Mouse (Mus musculus) megakaryocyte, adult 5-6 weeks (primary cell): Measurements from ENCODE around the gene Abca12. TPM values are rescaled to one million over a fixed set of nuclear protein-coding genes. Genes with fewer than 3 reads are reported as not detected.

Experiments
- ATAC-seq: 2 replicates; pipeline ENCODE4 v1.8.0; 2016; ENCODE audit warnings: mild to moderate bottlenecking, inconsistent platforms; ENCODE audit not compliant: poor library complexity, severe bottlenecking
- total RNA-seq, 2 experiments: library from RNA; stranded (forward) in 1 of 2; stranded (reverse) in 1 of 2; fragments of 153-499, 151-499 nt in 1 of 2; fragments of 221-1000, 200-1000 nt in 1 of 2; gene quantifications; 2 replicates each; pipeline versions ENCODE4 v1.2.3 to v1.2.4; 2015 to 2017

The Abca12 gene
- total RNA-seq, 2 experiments from 2014 or later = not detected

DNA sequence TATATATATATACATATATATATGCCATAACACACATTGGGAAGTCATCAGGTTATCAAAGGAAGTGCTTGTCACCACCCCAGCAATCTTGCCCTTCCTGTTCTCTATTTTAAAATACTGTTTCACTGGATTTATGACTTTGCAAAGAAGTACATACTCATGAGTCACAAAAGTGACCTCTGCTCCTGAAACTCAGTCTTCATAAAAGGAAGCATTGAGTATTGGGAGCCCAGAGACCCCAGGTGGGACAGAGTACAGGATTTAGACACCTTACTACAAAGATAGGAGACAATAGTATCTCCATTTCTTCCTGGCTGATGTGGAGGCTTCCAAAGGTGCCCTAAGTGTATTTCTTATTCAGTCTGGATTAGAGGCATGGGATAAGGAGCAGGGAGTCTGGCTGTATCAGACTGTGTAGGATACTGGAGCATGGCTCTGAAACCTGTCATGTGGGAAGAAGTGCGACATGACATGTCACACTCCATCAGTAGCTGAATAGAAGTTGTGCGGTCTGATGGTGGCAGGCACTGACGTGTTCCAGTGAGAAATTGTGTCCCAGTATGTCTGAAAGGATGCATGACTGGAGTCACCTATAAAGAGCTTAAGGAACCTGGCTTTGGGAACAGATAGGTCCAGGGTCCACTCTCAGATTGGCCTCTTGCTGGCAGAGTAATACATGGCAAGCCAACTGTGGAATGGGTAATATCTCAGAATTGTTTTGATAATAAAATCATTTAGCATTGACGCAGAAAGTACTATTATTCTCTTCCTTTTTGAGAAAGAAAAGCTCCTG, 76.0 kb downstream of the Abca12 start:
- ATAC-seq = no peak

DNA sequence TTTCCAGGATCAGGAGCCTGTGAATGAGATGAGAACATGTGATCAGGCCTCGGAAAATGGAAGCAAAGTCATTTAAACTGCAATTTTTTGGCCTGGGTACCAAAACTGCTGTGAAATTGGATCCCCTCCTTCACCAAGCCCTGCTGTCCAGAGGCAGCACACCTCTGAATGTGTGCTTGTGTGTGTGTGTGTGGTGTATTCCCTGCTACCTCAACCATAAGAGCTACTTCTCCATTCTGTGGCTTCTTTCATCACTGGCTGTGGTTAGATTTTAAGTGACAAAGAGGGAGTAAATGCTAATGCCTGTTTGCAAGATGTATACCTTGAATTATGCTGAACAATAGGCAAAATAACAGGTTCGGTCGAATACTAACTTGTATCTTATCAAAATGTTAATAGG, 84.4 kb downstream of the Abca12 start:
- ATAC-seq = no peak

DNA sequence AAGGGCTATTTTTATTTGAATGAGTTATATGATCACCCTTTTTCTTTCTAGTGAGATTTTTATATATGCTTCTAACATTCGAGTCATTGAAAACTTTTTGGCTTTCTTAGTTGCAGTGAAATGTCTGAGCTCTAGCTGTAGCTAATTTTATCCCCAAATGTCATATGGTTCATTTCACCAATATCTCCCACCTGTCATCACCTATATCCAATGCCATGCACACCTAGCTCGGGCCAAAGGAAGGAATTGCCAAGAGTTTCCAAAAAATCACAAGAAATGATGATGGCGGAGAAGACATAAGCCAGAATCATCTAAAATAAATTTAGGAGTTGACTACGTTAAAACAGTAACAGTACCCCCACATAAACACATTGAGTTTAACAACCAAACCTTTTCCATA, 102.5 kb downstream of the Abca12 start:
- ATAC-seq = no peak

GRCm38 (mm10) chr1:71310614-71311013, 104.1 kb downstream of the Abca12 start:
- no peak for ATAC-seq

DNA sequence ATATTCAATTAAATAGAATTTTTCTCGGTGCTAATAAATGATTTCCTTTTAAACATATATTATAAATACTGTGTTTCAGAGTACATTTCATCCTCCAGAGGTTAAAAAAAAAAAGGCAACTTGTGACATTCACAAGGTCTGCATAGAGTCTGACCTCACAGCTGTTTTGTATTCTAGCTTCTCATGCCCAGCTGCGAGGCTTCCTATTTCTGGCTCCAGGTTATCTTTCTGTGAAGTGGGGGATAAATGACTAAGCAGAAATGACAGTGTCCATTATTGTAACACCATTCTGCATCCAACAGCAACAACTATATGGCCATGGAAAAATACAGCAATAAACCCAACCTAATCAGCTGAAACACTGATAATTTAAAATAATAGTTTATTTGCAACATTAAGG, 107.3 kb downstream of the Abca12 start:
- ATAC-seq = no peak

GRCm38 (mm10) chr1:71306196-71306595, 108.5 kb downstream of the Abca12 start:
- ATAC-seq = no peak

GRCm38 (mm10) chr1:71304588-71304987, 110.1 kb downstream of the Abca12 start:
- no peak for ATAC-seq

DNA sequence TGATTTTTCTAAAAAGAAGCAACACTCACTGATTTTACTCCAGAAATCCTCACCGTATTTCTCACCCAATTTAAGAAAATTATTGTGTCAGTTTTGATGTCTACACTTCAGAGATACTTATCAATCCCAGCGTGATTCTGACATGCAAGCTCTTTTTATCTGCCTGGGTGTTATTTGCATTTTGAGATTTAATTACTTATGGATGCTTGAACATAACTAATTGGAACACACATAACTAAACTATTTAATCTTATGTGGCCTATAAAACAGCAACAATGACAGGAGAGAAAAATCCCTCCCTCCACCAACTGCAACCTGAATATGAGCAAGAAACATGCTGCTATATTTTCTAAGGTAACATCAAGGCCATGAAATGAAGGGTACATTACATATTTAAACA, 117.7 kb downstream of the Abca12 start:
- ATAC-seq = no peak

DNA sequence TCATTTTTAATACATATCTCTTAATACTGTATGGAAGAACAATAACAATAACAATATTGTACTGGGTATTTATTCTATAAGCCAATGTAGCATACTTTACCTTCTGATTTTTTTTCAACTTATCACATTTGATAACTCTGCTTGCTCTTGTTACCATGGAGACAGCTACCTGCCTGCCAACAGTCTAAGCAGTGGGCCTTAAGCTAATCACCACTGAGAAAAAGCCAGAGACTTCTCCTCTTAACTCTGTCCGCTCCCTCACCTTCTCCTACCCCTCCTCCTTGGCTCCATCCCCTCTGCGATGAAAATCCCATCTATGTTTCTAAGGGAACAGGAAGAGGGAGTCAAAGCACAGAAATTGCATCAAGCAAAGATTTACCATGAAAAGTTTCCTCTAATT, 118.1 kb downstream of the Abca12 start:
- no peak for ATAC-seq

- no peak for ATAC-seq
Observed at GRCm38 (mm10) chr1:71291917-71292316, 122.8 kb downstream of the Abca12 start.

DNA sequence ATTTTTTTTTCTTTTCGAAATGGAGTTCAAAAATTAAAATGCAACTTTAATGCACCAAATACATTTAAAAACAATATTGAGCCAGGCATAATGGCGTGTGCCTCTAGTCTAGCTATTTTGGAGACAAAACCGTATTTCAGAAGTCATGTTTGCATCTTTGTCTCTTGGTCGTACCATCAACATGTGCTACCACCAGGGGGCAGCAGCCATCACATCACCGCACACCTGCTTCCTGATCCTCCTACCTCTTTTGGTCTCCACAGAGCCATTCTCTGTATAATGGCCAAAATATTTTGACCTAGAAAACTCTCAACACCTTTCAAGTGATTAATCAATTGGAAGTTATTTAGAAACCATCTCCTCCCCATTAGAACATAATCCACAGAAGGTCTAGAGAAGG, 125.2 kb downstream of the Abca12 start:
- peak; percentile 75 for ATAC-seq

- ATAC-seq = no peak
Observed at GRCm38 (mm10) chr1:71276940-71277339, 137.8 kb downstream of the Abca12 start.

GRCm38 (mm10) chr1:71272550-71272949, 142.2 kb downstream of the Abca12 start:
- no peak for ATAC-seq

DNA sequence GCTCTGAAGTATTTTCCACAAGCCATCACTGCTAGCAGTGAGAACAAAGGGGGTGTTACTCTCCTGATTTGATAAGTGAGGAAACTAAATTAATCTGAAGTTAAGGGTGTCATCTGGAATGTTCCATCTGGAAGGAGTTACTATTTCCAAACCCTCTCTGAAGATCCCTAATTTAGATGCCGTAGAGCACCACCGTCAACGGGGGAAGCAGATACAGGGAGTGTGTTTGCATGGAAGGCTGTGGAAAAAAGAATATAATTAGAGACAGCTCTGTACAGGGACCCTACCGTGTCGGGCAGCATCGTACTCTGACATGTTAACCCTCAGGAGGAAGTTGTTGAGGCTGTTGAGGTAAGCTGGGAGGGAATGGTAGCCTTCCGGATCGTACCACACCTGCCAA, 142.6 kb downstream of the Abca12 start:
- ATAC-seq = no peak

DNA sequence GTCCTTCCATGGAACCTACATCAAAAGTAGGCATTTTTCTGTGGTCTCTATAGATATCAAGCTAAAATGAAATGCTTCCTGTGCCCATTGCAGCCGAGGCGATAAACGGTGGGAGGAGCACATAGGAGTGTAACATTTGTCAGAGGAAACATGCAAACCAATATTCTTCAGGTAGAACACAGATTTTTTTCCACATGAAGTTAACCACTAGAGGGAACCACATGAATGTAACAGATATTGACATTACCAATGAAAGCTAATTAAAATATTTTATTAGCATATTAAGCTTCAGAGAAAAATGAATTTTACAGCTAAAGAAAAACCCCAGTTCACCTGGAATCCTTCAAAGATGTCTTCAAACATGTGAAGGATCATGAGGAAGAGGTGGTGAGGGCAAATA, 144.6 kb downstream of the Abca12 start:
- ATAC-seq = no peak

GRCm38 (mm10) chr1:71266630-71267029, 148.1 kb downstream of the Abca12 start:
- ATAC-seq = no peak

DNA sequence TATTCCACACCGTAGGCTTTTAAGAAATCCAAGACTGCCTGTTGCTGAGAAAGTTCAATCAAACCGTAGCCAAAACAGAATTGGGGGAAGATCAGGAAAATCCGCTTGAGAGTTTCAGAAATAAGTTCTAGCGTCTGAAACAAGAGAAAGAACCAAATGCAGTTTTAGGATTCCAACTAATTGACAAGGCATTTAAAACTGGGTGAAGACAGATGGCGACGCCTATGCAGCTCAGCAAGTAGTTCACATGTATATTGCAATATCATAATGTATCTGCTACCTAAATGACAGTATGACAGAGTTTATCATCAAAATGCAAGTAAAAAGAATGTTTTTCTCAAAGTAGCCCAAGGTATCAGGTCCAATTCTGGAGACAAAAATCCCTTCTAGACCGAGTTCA, 151.2 kb downstream of the Abca12 start:
- ATAC-seq = no peak

- no peak for ATAC-seq
Observed at GRCm38 (mm10) chr1:71244647-71245046, 170.1 kb downstream of the Abca12 start.

GRCm38 (mm10) chr1:71241396-71241795, 173.3 kb downstream of the Abca12 start:
- ATAC-seq = no peak

DNA sequence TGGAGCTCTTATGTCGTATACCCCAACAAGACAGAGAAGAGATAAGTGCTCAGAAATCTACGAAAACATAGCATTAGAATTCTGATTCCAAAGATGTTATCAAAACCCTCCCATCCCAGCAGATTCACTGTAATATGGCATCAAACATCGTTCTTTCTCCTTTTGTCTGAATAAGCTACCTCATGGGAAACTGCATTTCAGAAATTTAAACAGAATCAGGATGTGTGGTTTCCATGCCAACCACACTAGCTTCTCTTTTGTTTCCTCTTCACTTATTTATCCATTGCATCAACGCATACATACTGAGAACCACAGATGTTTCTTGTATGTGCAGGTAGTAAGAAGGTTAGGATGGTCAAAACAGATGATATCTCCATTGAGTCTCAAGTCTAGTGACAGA, 175.1 kb downstream of the Abca12 start:
- ATAC-seq = no peak

DNA sequence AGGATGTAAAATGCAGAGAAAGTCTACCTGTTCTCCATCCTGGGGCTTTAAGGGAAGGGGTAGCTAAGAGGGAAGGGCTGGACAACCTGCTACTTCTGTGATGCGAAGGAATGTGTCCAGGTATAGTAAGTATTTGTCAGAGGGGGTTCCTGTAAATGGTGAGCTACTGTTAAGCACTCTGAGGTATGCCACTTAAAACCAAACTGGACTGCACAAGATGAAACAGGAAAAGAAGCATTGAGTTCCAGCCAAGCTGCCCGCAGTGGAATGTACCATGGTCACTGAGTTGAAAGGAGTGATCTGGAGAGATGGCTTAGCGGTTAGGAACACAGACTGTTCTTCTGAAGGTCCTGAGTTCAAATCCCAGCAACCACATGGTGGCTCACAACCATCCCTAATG, 179.4 kb downstream of the Abca12 start:
- ATAC-seq = no peak

DNA sequence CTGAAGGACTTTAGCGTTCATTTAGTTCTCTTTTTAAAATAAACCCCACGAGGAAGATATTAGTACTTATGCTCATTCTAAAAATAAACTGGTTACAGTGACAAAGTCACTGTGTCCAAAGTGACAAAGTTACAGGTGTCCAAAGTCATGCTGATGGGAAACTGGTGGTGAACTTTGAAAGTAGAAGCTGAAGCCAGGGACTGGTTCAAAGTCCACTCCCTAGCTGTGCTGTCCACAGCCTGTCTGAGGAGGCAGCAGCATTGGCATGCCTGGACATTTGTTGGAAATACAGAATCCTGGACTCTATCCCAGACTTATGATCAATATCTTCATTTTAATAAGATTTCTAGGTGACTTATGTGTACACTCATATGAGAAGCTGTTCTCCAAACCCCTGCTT, 183.5 kb downstream of the Abca12 start:
- ATAC-seq = no peak

GRCm38 (mm10) chr1:71203581-71203980, 211.1 kb downstream of the Abca12 start:
- ATAC-seq = no peak
